Comparison of ENCODE assay signal across 7 mouse cellular contexts in the genomic region with DNA sequence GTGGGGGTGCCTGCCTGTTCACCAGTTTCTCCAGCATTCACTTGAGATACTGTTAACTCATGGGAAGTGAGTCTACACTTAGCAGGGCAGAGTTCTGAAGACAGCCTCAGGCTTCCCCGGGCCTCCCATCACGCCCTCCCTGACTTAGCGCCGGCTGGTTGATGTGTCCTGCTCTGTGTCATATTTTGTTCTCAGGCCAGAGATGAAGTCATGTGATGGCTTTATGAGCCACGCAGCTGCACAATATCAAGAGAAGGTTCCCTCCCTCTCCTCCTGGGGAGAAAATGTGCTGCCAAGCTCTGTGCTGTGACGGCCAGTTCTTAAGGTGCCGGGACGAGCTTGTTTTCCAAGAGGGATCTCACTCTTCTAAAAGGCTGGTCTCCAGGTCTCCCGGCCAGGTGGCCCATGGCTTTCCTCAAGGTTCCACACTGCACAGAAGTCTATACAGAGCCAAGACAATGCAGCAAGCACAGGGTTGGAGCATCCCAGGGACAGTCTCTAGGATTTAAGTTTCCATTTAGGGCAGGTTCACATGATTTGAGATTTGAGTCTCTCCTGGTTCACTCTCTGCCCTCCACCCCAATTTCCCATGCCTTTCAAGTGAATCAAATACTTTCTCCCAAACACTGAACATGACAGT.
DNase-seq lines count a peak whose midpoint lies in the region; ATAC-seq lines count a peak whose summit lies in the region.

No protein-coding gene starts in this region.

- intact Hi-C loops in left cerebral cortex, postnatal 14 days (cut with DNase I) = no loop called here

- 93% methylated on average over 9 of the region's 9 CpGs for WGBS in forebrain, embryonic 12.5 days

- no peaks in the 10 kb centered on the region for H3K36me3 ChIP-seq in forebrain, embryonic 12.5 days (replicated peaks)

- no peak overlapping the region for H3K27ac ChIP-seq in forebrain, embryonic 12.5 days

- peak; percentile 85 for DNase-seq in brain, adult 2 months (ENCODE audit: low read depth, low spot score)
- DNase-seq in gastrocnemius, adult 18-20 months (ENCODE audit: low spot score) = peak; percentile 83
- DNase-seq in kidney, adult 11 months = peak; percentile 33
- peak; percentile 56 for DNase-seq in lung, postnatal 14 days
- DNase-seq in right cerebral cortex, adult 2 months (ENCODE audit: low spot score in 2 of 2) = no peak
- DNase-seq in left cerebral cortex, postnatal 14 days (ENCODE audit: low spot score in 2 of 2) = no peak

- H3K4me3 ChIP-seq in forebrain, embryonic 12.5 days (replicated peaks) = no peak overlapping the region

- H3K9ac ChIP-seq in forebrain, embryonic 12.5 days = no peak overlapping the region

- no peaks in the 10 kb centered on the region; the same call in 1 of the 2 replicates for H3K9me3 ChIP-seq in forebrain, embryonic 12.5 days

- no peak for ATAC-seq in forebrain, embryonic 12.5 days (ENCODE audit: low FRiP score)

- no peak overlapping the region for H3K4me2 ChIP-seq in forebrain, embryonic 12.5 days

- H3K4me1 ChIP-seq in forebrain, embryonic 12.5 days = peaks cover 3% of the 10 kb centered on the region; the same call in 1 of the 2 replicates

- no peaks in the 10 kb centered on the region for H3K27me3 ChIP-seq in forebrain, embryonic 12.5 days

Comparison
In these comparisons a context has a peak if more than half of its experiments do, and no peak if none do; other contexts are left out.
1. DNase-seq: peak in brain, adult 2 months (single experiment), gastrocnemius, adult 18-20 months (single experiment), kidney, adult 11 months (single experiment) and lung, postnatal 14 days (single experiment); none in right cerebral cortex, adult 2 months (0 of 2) and left cerebral cortex, postnatal 14 days (0 of 2).